Mouse (Mus musculus) kidney, embryonic 16.5 days (tissue): Measurements from ENCODE around the gene Eya2. TPM values are rescaled to one million over a fixed set of nuclear protein-coding genes. Genes with fewer than 3 reads are reported as not detected.
"Not testable (repeated sequence)": the region's sequence is repeated elsewhere in the genome, so short reads cannot be mapped to it uniquely, and the experiment has no call there.

Source experiments
- ATAC-seq: fragments of 200-750 bp; cut with Nextera tagmentation; 2 replicates; pipeline ENCODE4 v1.8.0; 2017; ENCODE audit warnings: moderate TSS enrichment; ENCODE audit not compliant: low FRiP score, low TSS enrichment
- H3K27ac ChIP-seq: fragments of 300-500 bp; sonication (generic); 2 replicates; pipeline ENCODE4 v1.5.1; 2014; ENCODE audit warnings: low read length
- H3K27me3 ChIP-seq: fragments of 300-500 bp; sonication (generic); 2 replicates; pipeline ENCODE4 v1.6.1; 2014; ENCODE audit warnings: low read length, control low read depth, mixed read lengths; ENCODE audit not compliant: insufficient read depth
- H3K36me3 ChIP-seq: fragments of 300-500 bp; sonication (generic); 2 replicates; pipeline ENCODE4 v1.6.1; 2014; ENCODE audit warnings: low read length, control low read depth, mixed read lengths; ENCODE audit not compliant: insufficient read depth
- H3K4me1 ChIP-seq: fragments of 300-500 bp; sonication (generic); 2 replicates; pipeline ENCODE4 v1.6.1; 2014; ENCODE audit warnings: low read length, control low read depth, mixed read lengths; ENCODE audit not compliant: insufficient read depth
- H3K4me2 ChIP-seq: fragments of 300-500 bp; sonication (generic); replicated peaks from 2 replicates; pipeline ENCODE4 v1.6.1; 2014; ENCODE audit warnings: low read depth, low read length
- H3K4me3 ChIP-seq: fragments of 300-500 bp; sonication (generic); 2 replicates; pipeline ENCODE4 v1.5.1; 2014; ENCODE audit warnings: mild to moderate bottlenecking, low read length
- H3K9ac ChIP-seq: fragments of 300-500 bp; sonication (generic); replicated peaks from 2 replicates; pipeline ENCODE4 v1.6.1; 2014; ENCODE audit warnings: low read length
- H3K9me3 ChIP-seq: fragments of 300-500 bp; sonication (generic); 2 replicates; pipeline ENCODE4 v1.6.1; 2016; ENCODE audit warnings: low read length, control low read depth
- WGBS: fragments of 180-500 bp; shearing (Covaris S2); extraction: QIAGEN DNeasy Blood & Tissue Kit; methylation state at CpG from one replicate; pipeline ENCODE4 v1.1.7; 2014; 5-methylcytosine and 5-hydroxymethylcytosine counted together
- polyA plus RNA-seq: library from polyadenylated mRNA; unstranded; fragments of >200 nt; fragmentation: Nextera tagmentation; extraction: Ambion mirVana; gene quantifications from 2 replicates; pipeline ENCODE4 v1.2.1, GENCODE M21; 2015

Gene Eya2
- polyA plus RNA-seq, 1 experiment from 2014 or later, result 6.8 TPM

DNA sequence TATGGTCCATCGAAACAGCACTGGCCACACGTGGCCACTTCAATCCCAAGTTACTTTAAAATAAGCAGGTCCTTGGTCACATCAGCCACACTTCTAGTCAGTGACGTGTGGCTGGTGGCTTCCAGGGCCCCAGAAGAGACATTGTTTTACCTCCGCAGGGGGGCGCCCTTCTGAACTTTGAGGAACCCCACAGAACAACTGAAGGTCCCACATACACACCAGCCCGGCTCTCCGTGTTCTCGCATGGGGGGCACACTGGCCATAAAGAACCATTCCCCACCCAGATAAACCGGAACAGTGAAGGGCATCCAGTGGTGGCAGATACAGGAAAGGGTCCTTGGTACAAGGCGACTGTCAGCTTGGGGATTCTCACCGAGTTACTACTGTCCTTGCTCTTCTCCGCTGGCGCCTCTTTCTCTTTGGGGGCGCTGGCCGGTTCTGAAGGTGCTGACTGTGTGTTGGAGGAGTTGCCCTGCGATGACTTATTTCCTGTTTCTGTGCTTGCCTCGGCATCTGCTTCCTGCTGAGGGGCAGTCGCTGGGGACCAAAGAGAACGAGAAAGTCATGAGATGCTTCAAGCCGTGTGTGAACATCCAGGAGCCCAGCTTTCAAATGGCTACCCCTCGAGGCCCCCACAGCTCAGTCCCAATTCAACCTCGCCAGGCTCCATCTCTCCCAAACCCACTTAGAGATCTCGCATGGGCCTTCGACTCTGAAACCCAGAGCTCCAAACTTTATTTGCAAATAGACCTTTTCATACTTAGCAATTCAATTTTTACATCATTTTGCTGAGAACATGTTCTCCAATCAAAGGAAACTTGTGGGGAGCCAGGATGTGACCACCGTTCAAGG, 197.8 kb downstream of the Eya2 start:
- H3K9ac ChIP-seq, result no peak overlapping the region
- H3K4me1 ChIP-seq, result peaks cover 8% of the 10 kb centered on the region
- 84% methylated on average over 25 of the region's 25 CpGs for WGBS
- no peak overlapping the region for H3K27ac ChIP-seq
- ATAC-seq, result no peak
- H3K4me2 ChIP-seq, result no peak overlapping the region
- no peaks in the 10 kb centered on the region for H3K27me3 ChIP-seq
- peaks cover 75% of the 10 kb centered on the region for H3K36me3 ChIP-seq
- no peaks in the 10 kb centered on the region for H3K9me3 ChIP-seq
- H3K4me3 ChIP-seq, result no peak overlapping the region

DNA sequence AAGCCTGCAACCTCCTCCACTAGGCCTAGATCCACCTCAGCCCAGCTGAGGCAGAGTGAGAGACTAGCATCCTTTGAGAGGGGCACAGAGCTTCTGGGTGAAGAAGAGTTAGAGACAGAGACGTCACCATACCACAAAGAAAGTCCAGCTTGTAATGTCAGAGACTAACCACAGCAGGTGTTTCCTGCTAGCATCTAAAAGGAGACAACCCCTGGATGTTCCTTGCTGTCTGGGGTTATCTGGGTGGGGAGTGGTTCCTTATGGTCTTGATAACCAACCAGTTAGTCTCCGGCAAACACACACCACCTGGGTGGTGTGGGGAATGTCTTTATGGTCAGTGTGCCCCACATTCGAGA, 198.4 kb downstream of the Eya2 start:
- 77% methylated on average over 3 of the region's 3 CpGs for WGBS
- Histone ChIP-seq H3K36me3 (peaks cover 78% of the 10 kb centered on the region), H3K9ac (no peak overlapping the region), H3K4me3 (no peak overlapping the region), H3K27ac (no peak overlapping the region), H3K4me2 (no peak overlapping the region), H3K9me3 (no peaks in the 10 kb centered on the region), H3K27me3 (no peaks in the 10 kb centered on the region), H3K4me1 (peaks cover 2% of the 10 kb centered on the region)
- no peak for ATAC-seq

DNA sequence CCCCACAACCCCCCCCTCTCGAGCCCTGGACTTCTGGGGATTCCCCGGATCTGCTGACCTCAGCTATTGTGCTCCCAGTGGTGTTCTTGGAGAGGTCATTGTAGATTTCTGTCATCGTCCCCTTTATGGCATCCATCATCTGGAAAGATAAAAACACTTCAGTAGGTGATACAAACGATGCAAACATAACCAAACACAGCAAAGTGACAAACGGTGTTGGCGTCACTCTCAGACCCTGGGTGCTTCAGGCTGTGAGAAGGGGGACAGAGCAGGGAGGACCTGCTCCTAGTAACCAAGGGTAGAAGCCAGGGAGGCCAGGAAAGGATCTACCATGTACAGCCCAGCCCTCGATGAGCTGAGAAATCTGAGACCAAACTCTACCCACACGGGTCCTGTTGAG, 203.0 kb downstream of the Eya2 start:
- no peak for ATAC-seq
- H3K4me2 ChIP-seq, result no peak overlapping the region
- 67% methylated on average over 8 of the region's 8 CpGs for WGBS
- no peaks in the 10 kb centered on the region for H3K4me1 ChIP-seq
- no peaks in the 10 kb centered on the region for H3K27me3 ChIP-seq
- no peak overlapping the region for H3K9ac ChIP-seq
- no peak overlapping the region for H3K4me3 ChIP-seq
- no peaks in the 10 kb centered on the region for H3K9me3 ChIP-seq
- no peak overlapping the region for H3K27ac ChIP-seq
- peaks cover 78% of the 10 kb centered on the region for H3K36me3 ChIP-seq

DNA sequence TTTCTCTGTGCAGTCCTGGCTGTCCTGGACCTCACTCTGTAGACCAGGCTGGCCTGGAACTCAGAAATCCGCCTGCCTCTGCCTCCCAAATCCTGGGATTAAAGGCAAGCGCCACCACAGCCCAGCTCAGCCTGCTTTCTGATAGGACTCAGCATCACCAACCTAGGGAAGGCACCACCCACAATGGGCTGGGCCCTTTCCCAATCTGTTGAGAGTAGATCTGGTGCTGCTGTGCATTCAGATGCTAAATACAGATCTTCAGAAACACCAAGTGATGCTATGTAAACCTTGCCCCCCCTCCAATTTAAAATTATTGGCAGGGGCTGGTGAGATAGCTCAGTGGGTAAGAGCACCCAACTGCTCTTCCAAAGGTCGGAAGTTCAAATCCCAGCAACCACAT, 205.3 kb downstream of the Eya2 start:
- H3K4me1 ChIP-seq, result not testable (repeated sequence)

DNA sequence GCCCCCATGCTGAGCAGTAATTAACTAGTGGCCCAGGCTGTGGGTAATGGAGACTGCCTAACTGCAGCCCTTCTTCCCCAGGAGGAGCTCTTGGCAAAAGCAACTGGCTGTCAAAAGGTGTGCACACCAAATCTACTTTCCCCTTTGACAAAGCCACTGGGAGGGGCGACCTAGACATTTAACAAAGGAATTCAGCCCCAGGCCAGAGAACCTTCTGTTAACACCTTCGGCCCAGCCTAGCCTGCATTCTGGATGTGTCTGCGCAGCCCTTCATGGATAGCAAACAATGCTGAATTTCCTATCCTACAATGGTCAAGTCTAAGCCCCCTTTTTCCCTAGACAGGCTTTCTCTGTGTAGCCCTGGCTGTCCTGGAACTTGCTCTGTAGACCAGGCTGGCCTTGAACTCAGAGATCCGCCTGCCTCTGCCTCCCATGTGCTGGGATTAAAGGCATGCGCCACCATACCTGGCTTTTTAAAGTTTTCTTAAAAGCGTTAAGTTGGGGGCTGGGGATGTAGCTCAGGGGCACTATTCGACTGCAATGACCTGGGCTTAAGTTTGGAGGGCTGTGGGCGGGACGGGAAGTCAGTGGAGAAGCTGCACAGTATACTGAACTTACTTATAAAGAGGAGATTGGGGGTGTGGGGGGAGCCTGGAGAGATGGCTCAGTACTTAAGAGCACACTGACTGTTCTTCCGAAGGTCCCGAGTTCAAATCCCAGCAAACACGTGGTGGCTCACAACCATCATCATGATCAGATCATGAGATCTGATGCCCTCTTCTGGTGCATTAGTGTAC, 213.5 kb downstream of the Eya2 start:
- Histone ChIP-seq H3K4me1 (no peaks in the 10 kb centered on the region), H3K9ac (no peak overlapping the region), H3K4me3 (no peak overlapping the region), H3K4me2 (no peak overlapping the region), H3K27me3 (no peaks in the 10 kb centered on the region), H3K27ac (no peak overlapping the region), H3K36me3 (peaks cover 77% of the 10 kb centered on the region), H3K9me3 (0 out of 2 replicates have a peak, but pooled peaks cover 2% of the 10 kb centered on the region)
- ATAC-seq, result no peak
- 94% methylated on average over 12 of the region's 12 CpGs for WGBS

More for the DNA sequence above, 205.3 kb downstream of the Eya2 start:
- not testable (repeated sequence) for ATAC-seq, H3K4me2 ChIP-seq, H3K9ac ChIP-seq, H3K27me3 ChIP-seq, H3K27ac ChIP-seq, H3K4me3 ChIP-seq, H3K9me3 ChIP-seq
- H3K36me3 ChIP-seq, result peaks cover 75% of the 10 kb centered on the region
- WGBS, result 84% methylated on average over 3 of the region's 3 CpGs

DNA sequence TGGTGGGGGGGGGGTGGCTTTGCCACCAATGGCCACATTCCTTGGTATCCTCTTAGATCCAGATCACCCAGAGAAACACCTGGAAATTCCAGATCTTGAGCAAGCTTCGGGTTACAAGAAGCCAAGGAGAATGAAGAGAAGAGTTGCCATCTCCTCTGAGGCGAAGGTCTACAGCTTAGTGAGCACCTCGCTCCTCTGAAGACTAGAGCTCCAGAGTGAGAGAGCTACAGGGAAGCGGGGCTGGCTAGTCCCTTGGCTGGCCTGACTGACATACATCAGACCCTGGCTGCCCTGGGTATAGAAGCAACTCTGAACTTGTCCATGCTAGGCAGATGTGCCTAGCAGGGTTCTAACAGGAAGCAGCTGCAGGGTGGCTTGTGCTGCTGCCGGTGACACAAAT, 214.3 kb downstream of the Eya2 start:
- H3K27me3 ChIP-seq, result no peaks in the 10 kb centered on the region
- WGBS, result 96% methylated on average over 5 of the region's 5 CpGs
- H3K4me1 ChIP-seq, result no peaks in the 10 kb centered on the region
- no peak overlapping the region for H3K4me3 ChIP-seq
- H3K9ac ChIP-seq, result no peak overlapping the region
- H3K9me3 ChIP-seq, result 0 out of 2 replicates have a peak, but pooled peaks cover 2% of the 10 kb centered on the region
- peaks cover 84% of the 10 kb centered on the region for H3K36me3 ChIP-seq
- H3K27ac ChIP-seq, result no peak overlapping the region
- no peak overlapping the region for H3K4me2 ChIP-seq
- no peak for ATAC-seq

DNA sequence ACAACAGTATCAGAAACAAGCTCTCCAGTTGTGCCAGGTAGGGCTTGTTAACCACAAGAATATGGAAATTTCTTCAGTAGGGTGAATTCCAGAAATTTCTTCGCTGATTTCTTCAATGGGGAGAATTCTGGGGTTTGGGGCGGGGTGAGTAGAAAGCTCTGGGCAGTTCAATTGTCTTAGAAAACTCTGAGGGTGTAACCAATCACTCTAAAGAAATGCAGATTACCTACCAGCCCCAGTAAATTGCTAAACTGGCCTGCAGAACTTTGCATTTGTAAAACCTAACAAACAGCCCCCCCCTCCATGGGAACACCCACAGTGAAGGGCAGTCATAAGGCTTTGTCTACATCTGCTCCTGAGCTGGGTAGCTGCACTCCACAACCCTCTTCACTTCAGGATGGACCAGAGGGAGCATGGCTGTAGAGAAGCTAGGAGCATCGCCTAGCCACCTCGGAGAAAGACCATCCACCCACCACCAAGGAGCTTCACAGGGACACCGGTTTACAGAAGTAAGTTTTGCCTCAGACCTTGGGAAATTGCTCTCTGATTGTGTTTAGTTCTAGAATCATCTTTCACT, 215.2 kb downstream of the Eya2 start:
- H3K9ac ChIP-seq, result no peak overlapping the region
- no peaks in the 10 kb centered on the region for H3K27me3 ChIP-seq
- no peaks in the 10 kb centered on the region for H3K4me1 ChIP-seq
- peaks cover 83% of the 10 kb centered on the region for H3K36me3 ChIP-seq
- H3K4me3 ChIP-seq, result no peak overlapping the region
- 87% methylated on average over 5 of the region's 5 CpGs for WGBS
- H3K9me3 ChIP-seq, result 0 out of 2 replicates have a peak, but pooled peaks cover 2% of the 10 kb centered on the region
- ATAC-seq, result no peak
- H3K27ac ChIP-seq, result no peak overlapping the region
- no peak overlapping the region for H3K4me2 ChIP-seq

DNA sequence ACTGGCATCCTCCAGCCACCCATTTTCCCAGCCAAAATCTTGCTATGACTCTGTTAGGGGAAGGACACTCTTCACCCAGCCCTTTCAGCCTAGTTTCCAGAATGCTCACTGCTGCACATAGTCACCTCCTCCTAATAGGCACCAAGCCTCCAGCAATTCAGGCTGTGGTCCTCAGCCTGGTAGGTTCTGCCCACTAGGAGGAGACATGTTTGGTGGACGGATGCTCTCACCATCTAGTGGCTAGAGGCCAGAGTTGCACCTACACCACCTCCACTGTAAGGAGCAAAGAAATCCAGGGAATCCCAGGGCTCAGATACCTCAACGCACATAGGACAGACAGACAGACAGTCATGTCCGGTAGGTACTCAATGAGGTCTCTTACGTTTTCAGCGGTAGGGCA, 216.7 kb downstream of the Eya2 start:
- Histone ChIP-seq H3K9ac (no peak overlapping the region), H3K4me3 (no peak overlapping the region), H3K27ac (no peak overlapping the region), H3K4me1 (no peaks in the 10 kb centered on the region), H3K27me3 (no peaks in the 10 kb centered on the region), H3K36me3 (peaks cover 78% of the 10 kb centered on the region), H3K4me2 (no peak overlapping the region), H3K9me3 (0 out of 2 replicates have a peak, but pooled peaks cover 2% of the 10 kb centered on the region)
- ATAC-seq, result no peak
- 65% methylated on average over 5 of the region's 5 CpGs for WGBS

DNA sequence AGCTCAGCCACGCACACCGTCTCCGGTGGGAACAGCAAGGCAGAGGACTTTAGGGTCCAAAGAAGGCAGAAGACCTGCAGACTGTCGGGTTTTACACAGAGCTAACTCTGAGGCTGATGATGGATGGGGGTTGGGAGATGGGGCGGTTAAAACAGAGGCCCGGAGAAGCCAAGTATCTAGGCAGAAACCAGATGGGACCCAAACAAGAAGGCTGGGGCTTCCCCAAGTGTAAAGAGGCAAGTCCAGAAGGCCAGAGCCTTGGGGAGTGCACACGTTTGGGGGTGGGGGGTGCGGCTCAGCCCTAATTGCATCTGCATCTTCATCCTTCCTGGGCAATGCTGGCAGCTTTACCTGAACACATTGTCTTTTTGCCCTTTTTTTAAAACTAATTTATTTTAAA, 218.1 kb downstream of the Eya2 start:
- no peak overlapping the region for H3K4me3 ChIP-seq
- no peak overlapping the region for H3K9ac ChIP-seq
- H3K27ac ChIP-seq, result no peak overlapping the region
- H3K9me3 ChIP-seq, result 0 out of 2 replicates have a peak, but pooled peaks cover 1% of the 10 kb centered on the region
- no peak overlapping the region for H3K4me2 ChIP-seq
- WGBS, result 68% methylated on average over 8 of the region's 8 CpGs
- no peak for ATAC-seq
- H3K4me1 ChIP-seq, result no peaks in the 10 kb centered on the region
- H3K27me3 ChIP-seq, result no peaks in the 10 kb centered on the region
- peaks cover 74% of the 10 kb centered on the region for H3K36me3 ChIP-seq
